Mouse (Mus musculus) thymus, postnatal 0 days (tissue): ENCODE measurements around the gene Tnfrsf4. TPM values are rescaled to one million over a fixed set of nuclear protein-coding genes. Genes with fewer than 3 reads are reported as not detected.

Source experiments
- DNase-seq: peaks from one replicate; pipeline ENCODE4 v3.0.0-alpha.2; 2015; ENCODE audit warnings: low spot score
- microRNA counts: library from miRNA; unstranded; fragments of <30 nt; microRNA quantifications from one replicate; lab custom pipeline; 2015
- microRNA-seq: library from miRNA; unstranded; fragments of <30 nt; microRNA quantifications from one replicate; pipeline ENCODE4, GENCODE M21; 2016; ENCODE audit warnings: borderline number of aligned reads
- polyA plus RNA-seq: library from polyadenylated mRNA; unstranded; fragments of >200 nt; fragmentation: Nextera tagmentation; extraction: Ambion mirVana; gene quantifications from 2 replicates; pipeline ENCODE4 v1.2.1, GENCODE M21; 2015

The Tnfrsf4 gene
- polyA plus RNA-seq, 1 experiment from 2014 or later = 9.5 TPM

DNA sequence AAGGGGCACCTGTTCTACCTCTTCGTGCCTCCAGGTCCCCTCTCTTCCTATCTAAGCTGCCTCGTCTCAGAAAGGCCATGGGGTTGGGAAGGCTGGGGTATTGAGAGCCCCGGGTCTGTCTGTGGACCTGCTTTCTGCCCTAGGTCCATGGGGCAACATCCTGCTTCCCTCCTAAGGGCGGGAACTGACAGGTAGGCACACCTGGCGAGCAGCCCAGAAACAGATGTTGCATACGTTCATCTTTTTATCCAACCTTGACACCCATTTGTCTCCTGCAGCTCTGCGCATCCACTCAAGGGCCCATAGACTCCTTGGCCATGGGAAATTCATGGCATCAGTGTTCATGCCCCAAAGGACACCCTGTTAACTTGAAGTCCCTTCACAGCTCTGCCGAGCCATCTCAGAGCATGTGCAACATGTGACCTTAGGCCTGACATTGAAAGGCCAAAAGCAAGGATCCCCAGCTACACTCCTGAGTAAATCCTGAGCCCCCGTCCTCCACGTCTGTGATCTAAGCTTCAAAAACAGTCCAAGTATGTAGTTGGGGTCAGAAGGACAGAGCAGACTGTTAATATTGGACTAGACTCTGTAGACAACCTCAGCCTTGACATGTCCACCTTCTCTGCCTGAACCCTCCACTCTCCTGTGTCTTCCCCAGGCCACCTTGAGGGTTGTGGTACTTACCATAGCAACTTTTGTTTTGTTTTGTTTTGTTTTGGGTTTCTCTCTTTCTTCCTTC lies 51.7 kb downstream of the Tnfrsf4 start:
- no peak for DNase-seq

MicroRNA genes within 50 kb of the gene (microRNA counts, 519-probe panel; counts per million panel counts)
- microRNA mmu-miR-200a (lab: Ali Mortazavi, UCI) (5,495 counts per million, percentile 87 among the panel's probes with 10 or more counts), microRNA mmu-miR-200b (lab: Ali Mortazavi, UCI) (6,830 counts per million, percentile 93 among the panel's probes with 10 or more counts), microRNA mmu-miR-429 (lab: Ali Mortazavi, UCI) (5,801 counts per million, percentile 88 among the panel's probes with 10 or more counts)

Small RNA genes lying within 50 kb of the gene (microRNA-seq; reads per million reads assigned to microRNA genes)
- gene Mir200a (1,154 reads per million, percentile 73 among the genes with 10 or more reads in this experiment), gene Mir200b (4,726 reads per million, percentile 87 among the genes with 10 or more reads in this experiment), gene Mir429 (10,035 reads per million, percentile 92 among the genes with 10 or more reads in this experiment)

Other genes with a start within 250 kb of the Tnfrsf4 start
- 8.6 and 9.0 TPM in 2 replicates for gene Vwa1, start 239.1 kb upstream of the Tnfrsf4 start, polyA plus RNA-seq
- 0.05 and 0.21 TPM in 2 replicates for gene Tmem88b, start 228.0 kb upstream of the Tnfrsf4 start, polyA plus RNA-seq
- 0.23 and 0.42 TPM in 2 replicates for gene Ankrd65, start 223.4 kb upstream of the Tnfrsf4 start, polyA plus RNA-seq
- gene Mrpl20, start 211.0 kb upstream of the Tnfrsf4 start, polyA plus RNA-seq = 283 and 286 TPM in 2 replicates
- 139 and 162 TPM in 2 replicates for gene Ccnl2, start 201.4 kb upstream of the Tnfrsf4 start, polyA plus RNA-seq
- gene Aurkaip1, start 182.6 kb upstream of the Tnfrsf4 start, polyA plus RNA-seq = 187 and 198 TPM in 2 replicates
- gene Mxra8, start 174.2 kb upstream of the Tnfrsf4 start, polyA plus RNA-seq = 15.1 and 18.1 TPM in 2 replicates
- gene Dvl1, start 166.4 kb upstream of the Tnfrsf4 start, polyA plus RNA-seq = 5.7 and 7.6 TPM in 2 replicates
- gene Tas1r3, start 150.5 kb upstream of the Tnfrsf4 start, polyA plus RNA-seq = 0.16 and 0.28 TPM in 2 replicates
- gene Cptp, start 144.4 kb upstream of the Tnfrsf4 start, polyA plus RNA-seq = 9.4 and 11.4 TPM in 2 replicates
- 84.9 and 92.2 TPM in 2 replicates for gene Ints11, start 144.3 kb upstream of the Tnfrsf4 start, polyA plus RNA-seq
- gene Pusl1, start 122.1 kb upstream of the Tnfrsf4 start, polyA plus RNA-seq = 39.9 and 42.5 TPM in 2 replicates
- gene Acap3, start 122.0 kb upstream of the Tnfrsf4 start, polyA plus RNA-seq = 9.7 and 11.6 TPM in 2 replicates
- gene Ube2j2, start 70.0 kb upstream of the Tnfrsf4 start, polyA plus RNA-seq = 117 and 128 TPM in 2 replicates
- gene C1qtnf12, start 51.5 kb upstream of the Tnfrsf4 start, polyA plus RNA-seq = 14.9 and 19.3 TPM in 2 replicates
- 8.4 and 10.7 TPM in 2 replicates for gene B3galt6, start 21.2 kb upstream of the Tnfrsf4 start, polyA plus RNA-seq
- 187 and 194 TPM in 2 replicates for gene Sdf4, start 21.0 kb upstream of the Tnfrsf4 start, polyA plus RNA-seq
- gene Tnfrsf18, start 12.3 kb downstream of the Tnfrsf4 start, polyA plus RNA-seq = 13.9 and 14.8 TPM in 2 replicates
- 0.27 and 0.35 TPM in 2 replicates for gene Ttll10, start 45.6 kb downstream of the Tnfrsf4 start, polyA plus RNA-seq
- 16.3 and 17.5 TPM in 2 replicates for gene 9430015G10Rik, start 96.1 kb downstream of the Tnfrsf4 start, polyA plus RNA-seq
- 0.09 and 0.23 TPM in 2 replicates for gene Rnf223, start 116.7 kb downstream of the Tnfrsf4 start, polyA plus RNA-seq
- gene Agrn, start 183.6 kb downstream of the Tnfrsf4 start, polyA plus RNA-seq = 10.4 and 11.6 TPM in 2 replicates
- gene Isg15, start 187.0 kb downstream of the Tnfrsf4 start, polyA plus RNA-seq = 70.8 and 74.6 TPM in 2 replicates
- 11.4 and 11.9 TPM in 2 replicates for gene AW011738, start 189.5 kb downstream of the Tnfrsf4 start, polyA plus RNA-seq
- gene Perm1, start 202.0 kb downstream of the Tnfrsf4 start, polyA plus RNA-seq = 0.96 and 1.0 TPM in 2 replicates
- 15.6 and 16.3 TPM in 2 replicates for gene Plekhn1, start 221.0 kb downstream of the Tnfrsf4 start, polyA plus RNA-seq
- gene Noc2l, start 222.2 kb downstream of the Tnfrsf4 start, polyA plus RNA-seq = 82.9 and 89.1 TPM in 2 replicates
- gene Samd11, start 241.8 kb downstream of the Tnfrsf4 start, polyA plus RNA-seq = 0.32 and 0.59 TPM in 2 replicates